ENCODE assay signal across 19 mouse cellular contexts in the genomic region with DNA sequence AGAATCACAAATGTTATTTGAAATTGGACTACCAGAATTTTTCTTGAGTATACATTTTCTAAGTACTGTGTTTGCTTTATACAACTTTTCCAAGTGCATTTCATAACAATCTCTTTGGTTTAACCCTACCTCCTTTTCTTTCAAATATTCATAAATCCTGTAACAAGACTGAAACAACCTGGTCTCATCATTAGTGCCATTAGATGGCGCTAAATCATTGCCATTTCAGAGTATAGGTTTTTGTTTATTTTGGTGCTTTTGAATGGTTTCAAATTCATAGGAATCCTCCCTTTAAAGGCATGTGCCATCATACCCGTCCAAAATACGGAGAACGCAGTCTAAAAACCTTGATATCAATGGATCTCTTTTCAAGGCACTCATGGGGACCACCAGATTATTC.
DNase-seq lines count a peak whose midpoint lies in the region; ATAC-seq and TF ChIP-seq lines count a peak whose summit lies in the region.
"Had no signal": no experiment of that assay in that cellular context is flagged by ENCODE, and none has a peak within 500 bp of the region (broad histone marks: within the 10 kb centered on the region; RNA-seq: fewer than 3 reads in every experiment).

No protein-coding gene starts in this region.

- H3K4me2 ChIP-seq in midbrain, embryonic 14.5 days (ENCODE audit: low read length), result no peak overlapping the region
- H3K4me2 ChIP-seq: embryonic facial prominence, embryonic 13.5 days; heart, embryonic 11.5 days; liver, embryonic 11.5 days; lung, embryonic 15.5 days; neural tube, embryonic 15.5 days had no signal

- H3K9me3 ChIP-seq in E14TG2a.4 (ENCODE audit: low read length), result no peaks in the 10 kb centered on the region
- H3K9me3 ChIP-seq in midbrain, embryonic 14.5 days (ENCODE audit: control insufficient read depth, low read length), result no peaks in the 10 kb centered on the region
- H3K9me3 ChIP-seq: embryonic facial prominence, embryonic 13.5 days; lung, embryonic 15.5 days; neural tube, embryonic 15.5 days had no signal

- no peaks in the 10 kb centered on the region for H3K27me3 ChIP-seq in liver, adult 2 months (ENCODE audit: control insufficient read depth, insufficient read depth, low read length)
- no peaks in the 10 kb centered on the region for H3K27me3 ChIP-seq in E14TG2a.4 (ENCODE audit: insufficient read depth, low read length)
- H3K27me3 ChIP-seq in midbrain, embryonic 14.5 days (ENCODE audit: control insufficient read depth, insufficient read depth, low read length), result peaks cover 26% of the 10 kb centered on the region
- H3K27me3 ChIP-seq: lung, embryonic 15.5 days; neural tube, embryonic 15.5 days had no signal

- TF ChIP-seq CTCF in liver, adult 2 months (IDR thresholded peaks at IDR 0.05; ENCODE audit: low read depth, low read length), result 0 out of 2 replicates have a peak, but pooled peaks have one; percentile 9
- peak; percentile 34 for TF ChIP-seq CTCF in E14TG2a.4 (conservative IDR thresholded peaks at IDR 0.05; ENCODE audit: low read length)

- no peaks in the 10 kb centered on the region for H3K36me3 ChIP-seq in liver, adult 2 months (ENCODE audit: control insufficient read depth, insufficient read depth, low read length)
- no peaks in the 10 kb centered on the region for H3K36me3 ChIP-seq in E14TG2a.4 (ENCODE audit: insufficient read depth, low read length)
- H3K36me3 ChIP-seq in midbrain, embryonic 14.5 days (ENCODE audit: control insufficient read depth, insufficient read depth, low read length), result no peaks in the 10 kb centered on the region
- H3K36me3 ChIP-seq: embryonic facial prominence, embryonic 13.5 days; lung, embryonic 15.5 days; neural tube, embryonic 15.5 days had no signal

- TF ChIP-seq POLR2A in liver, adult 2 months (IDR thresholded peaks at IDR 0.05; ENCODE audit: extremely low read depth, insufficient read depth, low read length), result no peak

- no peak overlapping the region for H3K9ac ChIP-seq in liver, adult 2 months (ENCODE audit: low read depth, low read length)
- H3K9ac ChIP-seq in midbrain, embryonic 14.5 days (replicated peaks; ENCODE audit: low read length), result no peak overlapping the region
- H3K9ac ChIP-seq: embryonic facial prominence, embryonic 13.5 days; lung, embryonic 15.5 days; neural tube, embryonic 15.5 days had no signal

- H3K27ac ChIP-seq in liver, adult 2 months (replicated peaks; ENCODE audit: insufficient read depth, low read depth, low read length), result no peak overlapping the region
- no peak overlapping the region for H3K27ac ChIP-seq in midbrain, embryonic 14.5 days (replicated peaks; ENCODE audit: low read depth, low read length)
- H3K27ac ChIP-seq: embryonic facial prominence, embryonic 13.5 days; lung, embryonic 15.5 days; neural tube, embryonic 15.5 days had no signal

- 61% methylated on average over 4 of the region's 4 CpGs for WGBS in liver, adult 2 months
- WGBS in midbrain, embryonic 14.5 days, result 14% methylated on average over 4 of the region's 4 CpGs

- no peaks in the 10 kb centered on the region for H3K79me2 ChIP-seq in liver, adult 2 months (ENCODE audit: control insufficient read depth, insufficient read depth, low read length)

- no peak overlapping the region for H3K4me3 ChIP-seq in liver, adult 2 months (ENCODE audit: insufficient read depth, low read depth, low read length)
- no peak overlapping the region for H3K4me3 ChIP-seq in E14TG2a.4 (replicated peaks; ENCODE audit: low read length)
- no peak overlapping the region for H3K4me3 ChIP-seq in midbrain, embryonic 14.5 days (replicated peaks; ENCODE audit: low read depth, low read length)
- H3K4me3 ChIP-seq: embryonic facial prominence, embryonic 13.5 days; lung, embryonic 15.5 days; myocyte; neural tube, embryonic 15.5 days had no signal

- no peak for DNase-seq in frontal cortex, postnatal 14 days (ENCODE audit: low spot score in 2 of 2)
- no peak for DNase-seq in liver, adult 2 months (ENCODE audit: extremely low read depth, low read depth, low spot score)
- no peak for DNase-seq in liver
- peak; percentile 56 for DNase-seq in midbrain, embryonic 14.5 days
- no peak for DNase-seq in urinary bladder, postnatal 14 days (ENCODE audit: low spot score)
- DNase-seq: cerebellum, postnatal 25 days; gastrocnemius, postnatal 25 days; heart, postnatal 14 days; kidney, adult 2 months; kidney, postnatal 4 days had no signal

- H3K4me1 ChIP-seq in liver, adult 2 months (ENCODE audit: control insufficient read depth, insufficient read depth, low read length), result no peaks in the 10 kb centered on the region
- H3K4me1 ChIP-seq in E14TG2a.4 (replicated peaks; ENCODE audit: low read depth, low read length), result 0 out of 2 replicates have a peak, but pooled peaks cover 4% of the 10 kb centered on the region
- H3K4me1 ChIP-seq in midbrain, embryonic 14.5 days (ENCODE audit: control insufficient read depth, insufficient read depth, low read length), result peaks cover 22% of the 10 kb centered on the region

- 0 out of 2 replicates have a peak, but pooled peaks have one; percentile 31 for ATAC-seq in frontal cortex, adult (ENCODE audit: low TSS enrichment)
- no peak for ATAC-seq in midbrain, embryonic 14.5 days (ENCODE audit: low FRiP score, low TSS enrichment)
- ATAC-seq in megakaryocyte-erythroid progenitor cell, adult 5-6 weeks (replicated peaks; ENCODE audit: low FRiP score, low TSS enrichment, poor library complexity, severe bottlenecking), result no peak
